Mouse (Mus musculus) layer of hippocampus, adult 2 months (tissue): Measurements from ENCODE around the gene Cuedc1. TPM values are rescaled to one million over a fixed set of nuclear protein-coding genes. Genes with fewer than 3 reads are reported as not detected.

ENCODE experiments used
- DNase-seq, 2 experiments: peaks; one replicate each; pipeline ENCODE4 v3.0.0; 2022; ENCODE audit warnings: low spot score in 2 of 2
- H3K27ac ChIP-seq: fragments of 200-600 bp; 2 replicates; pipeline ENCODE4 v1.8.1; 2022
- H3K4me3 ChIP-seq: fragments of 200-600 bp; 2 replicates; pipeline ENCODE4 v1.8.1; 2022; ENCODE audit warnings: mild to moderate bottlenecking
- CTCF ChIP-seq: fragments of 200-600 bp; conservative IDR thresholded peaks from 2 replicates; pipeline ENCODE4 v1.8.1; 2022; ENCODE audit warnings: antibody characterized with exemption, mild to moderate bottlenecking, moderate library complexity
- long read RNA-seq, 2 experiments: library from polyadenylated mRNA; stranded (forward); transcript quantifications; one replicate each; pipeline ENCODE4 v2.0.0; 2021; ENCODE audit warnings: borderline mapping rate in 2 of 2
- total RNA-seq, 2 experiments: library from RNA; stranded (reverse); gene quantifications; 2 replicates each; pipeline ENCODE4 v1.2.3; 2021

Gene Cuedc1
- total RNA-seq: 10 to 100 TPM; 31.1 to 35.3 TPM
- long read RNA-seq, experiment 1, transcript Cuedc1-201 (11 exons, 3,180 nt): major isoform, 13 of 23 reads
- long read RNA-seq, experiment 1, partial matches to known transcripts: 6 of 23 reads
- long read RNA-seq, experiment 1, other reads (novel, unspliced or antisense): 2 of 23 reads
- long read RNA-seq, experiment 2, transcript Cuedc1-201 (11 exons, 3,180 nt): major isoform, 7 of 24 reads
- long read RNA-seq, experiment 2, partial matches to known transcripts: 12 of 24 reads
- long read RNA-seq, experiment 2, other reads (novel, unspliced or antisense): 4 of 24 reads

- TF ChIP-seq CTCF: no peak
Observed at GRCm38 (mm10) chr11:88098021-88098729, at the start of gene Cuedc1. Cuedc1 (plus strand) TSS chr11:88098058.

DNA sequence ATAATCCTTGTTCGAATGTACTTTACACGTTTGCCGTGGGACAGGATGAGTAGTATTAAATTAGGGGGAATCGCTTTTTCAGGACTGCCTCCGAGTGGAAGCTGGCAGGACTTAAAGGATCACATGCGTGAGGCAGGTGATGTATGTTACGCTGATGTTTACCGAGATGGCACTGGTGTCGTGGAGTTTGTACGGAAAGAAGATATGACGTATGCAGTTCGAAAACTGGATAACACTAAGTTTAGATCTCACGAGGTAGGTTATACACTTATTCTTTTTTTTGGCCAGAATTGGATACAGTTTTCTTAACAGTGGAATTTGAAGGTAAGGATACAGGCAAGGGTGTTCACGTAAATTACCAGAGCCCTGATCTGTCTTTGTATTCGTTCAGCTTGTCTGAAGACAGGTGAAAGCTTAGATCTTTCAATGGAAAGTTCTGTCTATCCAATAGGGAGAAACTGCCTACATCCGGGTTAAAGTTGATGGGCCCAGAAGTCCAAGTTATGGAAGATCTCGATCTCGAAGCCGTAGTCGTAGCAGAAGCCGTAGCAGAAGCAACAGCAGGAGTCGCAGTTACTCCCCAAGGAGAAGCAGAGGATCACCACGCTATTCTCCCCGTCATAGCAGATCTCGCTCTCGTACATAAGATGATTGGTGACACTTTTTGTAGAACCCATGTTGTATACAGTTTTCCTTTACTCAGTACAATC, 48.7 kb upstream of the Cuedc1 start:
- Histone ChIP-seq H3K27ac (peak overlapping the region; percentile 100), H3K4me3 (peak overlapping the region; percentile 88)
- 0 out of 2 replicates have a peak, but pooled peaks have one; percentile 3 for TF ChIP-seq CTCF
- DNase-seq: no peak

More at GRCm38 (mm10) chr11:88098021-88098729, at the start of gene Cuedc1:
- Histone ChIP-seq H3K4me3 (peak within 1 kb of the TSS; percentile 77), H3K27ac (peak within 1 kb of the TSS; percentile 97)
- no peak for DNase-seq

DNA sequence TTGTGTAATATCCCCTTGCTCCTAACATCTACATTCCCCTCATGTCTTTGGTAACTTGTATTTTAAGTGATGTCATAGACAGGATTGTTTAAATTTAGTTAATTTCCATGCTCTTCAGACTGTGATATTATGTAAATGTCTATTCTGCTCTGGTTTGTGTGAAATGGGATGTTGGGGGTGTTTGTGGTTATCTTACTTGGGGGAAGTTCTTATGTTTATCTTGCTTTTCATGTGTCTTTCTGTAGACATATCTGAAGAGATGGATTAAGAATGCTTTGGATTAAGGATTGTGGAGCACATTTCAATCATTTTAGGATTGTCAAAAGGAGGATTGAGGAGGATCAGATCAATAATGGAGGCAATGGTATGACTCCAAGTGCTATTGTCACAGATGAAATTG, 48.1 kb upstream of the Cuedc1 start:
- peak overlapping the region; percentile 88 for H3K4me3 ChIP-seq

DNA sequence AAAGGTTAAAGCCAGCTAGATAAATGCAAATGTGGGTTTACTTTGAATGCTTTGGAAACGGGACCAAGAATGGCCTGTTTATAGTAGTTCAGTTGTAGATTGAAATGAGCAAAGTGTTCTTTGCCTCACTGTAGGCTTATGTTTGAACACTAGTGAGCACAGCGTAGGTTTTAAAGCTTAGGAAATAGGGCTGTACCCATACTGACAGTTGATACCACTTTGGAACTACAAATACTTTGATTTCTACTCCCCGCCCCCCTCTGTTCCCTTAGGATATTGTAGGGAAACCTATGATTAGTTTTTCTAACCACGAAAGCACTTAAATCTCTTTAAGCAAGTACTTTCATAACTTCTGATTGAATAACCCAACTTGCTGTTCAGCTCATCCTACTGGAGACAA, 45.2 kb upstream of the Cuedc1 start:
- Histone ChIP-seq H3K4me3 (no peak overlapping the region), H3K27ac (no peak overlapping the region)
- DNase-seq: no peak
- TF ChIP-seq CTCF: no peak

More for the DNA sequence above, 48.1 kb upstream of the Cuedc1 start:
- no peak for TF ChIP-seq CTCF
- H3K27ac ChIP-seq: peak overlapping the region; percentile 16; the same call in 1 of the 2 replicates
- no peak for DNase-seq

DNA sequence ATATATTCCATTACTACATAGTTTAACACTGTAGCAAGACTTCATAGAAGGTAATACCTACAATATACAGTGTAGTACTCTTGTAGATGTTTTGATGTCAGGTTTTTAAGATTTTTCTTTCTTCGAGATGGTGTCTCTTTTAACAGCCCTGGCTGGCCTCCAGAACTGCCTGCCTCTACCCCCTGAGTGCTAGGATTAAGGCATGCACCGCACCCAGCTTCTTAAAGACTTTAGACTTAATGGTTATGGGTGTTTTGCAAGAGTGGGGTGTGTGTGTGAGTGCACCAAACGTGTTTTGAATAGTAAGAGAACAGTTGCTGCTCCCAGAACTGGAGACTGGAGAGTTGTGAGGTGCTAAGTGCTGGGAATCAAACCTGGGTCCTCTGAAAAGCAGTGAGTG, 44.0 kb upstream of the Cuedc1 start:
- no peak for TF ChIP-seq CTCF
- no peak overlapping the region for H3K27ac ChIP-seq
- DNase-seq: no peak
- H3K4me3 ChIP-seq: no peak overlapping the region

GRCm38 (mm10) chr11:88054589-88054988, 43.3 kb upstream of the Cuedc1 start:
- Histone ChIP-seq H3K4me3 (no peak overlapping the region), H3K27ac (no peak overlapping the region)
- peak; percentile 88 for TF ChIP-seq CTCF
- no peak for DNase-seq

DNA sequence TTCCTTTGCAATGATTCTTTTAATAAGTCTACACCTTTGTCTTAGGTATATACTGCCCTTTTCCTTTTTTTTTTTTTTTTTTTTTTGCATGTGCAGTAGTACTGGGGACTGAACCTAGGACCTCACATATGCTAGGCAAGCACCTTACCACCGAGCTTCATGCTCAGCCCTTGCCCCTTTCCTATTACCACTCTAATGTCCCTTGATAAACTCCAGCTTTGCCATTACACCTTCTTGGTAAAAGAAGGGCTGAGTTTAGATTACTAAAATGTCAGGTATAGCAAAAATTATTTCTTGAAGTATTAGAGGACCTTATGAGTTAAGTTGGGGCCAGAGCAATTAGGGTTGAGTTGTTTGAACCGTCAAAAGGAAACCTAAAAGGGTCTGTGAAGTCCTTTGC, 42.1 kb upstream of the Cuedc1 start:
- no peak for TF ChIP-seq CTCF
- no peak overlapping the region for H3K4me3 ChIP-seq
- H3K27ac ChIP-seq: no peak overlapping the region
- no peak for DNase-seq

GRCm38 (mm10) chr11:88057788-88058187, 40.1 kb upstream of the Cuedc1 start:
- H3K4me3 ChIP-seq: no peak overlapping the region
- peak; percentile 46 for TF ChIP-seq CTCF
- no peak overlapping the region for H3K27ac ChIP-seq
- no peak for DNase-seq

GRCm38 (mm10) chr11:88059141-88059540, 38.7 kb upstream of the Cuedc1 start:
- DNase-seq: peak in 1 of 2 experiments; percentile 22
- TF ChIP-seq CTCF: peak; percentile 87
- Histone ChIP-seq H3K27ac (no peak overlapping the region), H3K4me3 (no peak overlapping the region)

- Histone ChIP-seq H3K4me3 (no peak overlapping the region), H3K27ac (no peak overlapping the region)
- TF ChIP-seq CTCF: peak; percentile 68
- DNase-seq: no peak
Observed at GRCm38 (mm10) chr11:88061892-88062625, 35.8 kb upstream of the Cuedc1 start.

- TF ChIP-seq CTCF: no peak
- DNase-seq: no peak
- Histone ChIP-seq H3K4me3 (no peak overlapping the region), H3K27ac (no peak overlapping the region)
Observed at GRCm38 (mm10) chr11:88065732-88066131, 32.1 kb upstream of the Cuedc1 start.

- no peak for DNase-seq
- H3K27ac ChIP-seq: peak overlapping the region; percentile 99
- no peak for TF ChIP-seq CTCF
Observed at GRCm38 (mm10) chr11:88067191-88067585, 30.7 kb upstream of the Cuedc1 start.

More at GRCm38 (mm10) chr11:88067191-88067585, 30.7 kb upstream of the Cuedc1 start:
- peak overlapping the region; percentile 70 for H3K4me3 ChIP-seq
